Mouse (Mus musculus): ENCODE results near the gene Sirt4.
"Not testable (repeated sequence)": the region's sequence is repeated elsewhere in the genome, so short reads cannot be mapped to it uniquely, and the experiment has no call there.

Gene Sirt4

GRCm38 (mm10) chr5:115483947-115484920 lies at the start of gene Sirt4:
TSS of gene Sirt4 (minus strand) at chr5:115484725.
- peak; percentile 64 to 85 for DNase-seq

GRCm38 (mm10) chr5:115531671-115532270 lies 47.2 kb upstream of the Sirt4 start:
- no peak for DNase-seq

GRCm38 (mm10) chr5:115530447-115530809 lies 45.9 kb upstream of the Sirt4 start:
- peak in 1 of 2 experiments; percentile 62 for DNase-seq

GRCm38 (mm10) chr5:115529742-115530446 lies 45.4 kb upstream of the Sirt4 start:
- DNase-seq = no peak

- DNase-seq = no peak
Observed at GRCm38 (mm10) chr5:115529364-115529741, 44.8 kb upstream of the Sirt4 start.

- no peak for DNase-seq
Observed at GRCm38 (mm10) chr5:115528128-115528527, 43.6 kb upstream of the Sirt4 start.

GRCm38 (mm10) chr5:115526456-115527202 lies 42.1 kb upstream of the Sirt4 start:
- no peak for DNase-seq

- DNase-seq = peak in 1 of 2 experiments; percentile 2
Observed at GRCm38 (mm10) chr5:115525943-115526342, 41.4 kb upstream of the Sirt4 start.

- no peak for DNase-seq
Observed at GRCm38 (mm10) chr5:115525416-115525815, 40.9 kb upstream of the Sirt4 start.

GRCm38 (mm10) chr5:115524471-115524870 lies 39.9 kb upstream of the Sirt4 start:
- no peak for DNase-seq

GRCm38 (mm10) chr5:115523971-115524370 lies 39.4 kb upstream of the Sirt4 start:
- peak in 1 of 2 experiments; percentile 3 for DNase-seq

- DNase-seq = no peak
Observed at GRCm38 (mm10) chr5:115522981-115523499, 38.5 kb upstream of the Sirt4 start.

- DNase-seq = no peak
Observed at GRCm38 (mm10) chr5:115522531-115522930, 38.0 kb upstream of the Sirt4 start.

- peak; percentile 59 to 69 for DNase-seq
Observed at GRCm38 (mm10) chr5:115521553-115522461, 37.3 kb upstream of the Sirt4 start.

- DNase-seq = no peak
Observed at GRCm38 (mm10) chr5:115520325-115520869, 35.9 kb upstream of the Sirt4 start.

- not testable (repeated sequence) for DNase-seq
Observed at GRCm38 (mm10) chr5:115518214-115518613, 33.7 kb upstream of the Sirt4 start.

GRCm38 (mm10) chr5:115517501-115517900 lies 33.0 kb upstream of the Sirt4 start:
- no peak for DNase-seq

- DNase-seq = no peak
Observed at GRCm38 (mm10) chr5:115516908-115517307, 32.4 kb upstream of the Sirt4 start.

GRCm38 (mm10) chr5:115516081-115516907 lies 31.8 kb upstream of the Sirt4 start:
- peak in 1 of 2 experiments; percentile 52 for DNase-seq
